Mouse (Mus musculus) MEL (cell line): ENCODE measurements at regions not wholly inside any gene's neighbourhood (a gene's known extent, or its start where the extent isn't known, plus 50 kb on each side); places are given as distances from the start of the nearest gene placed in this dataset.

ENCODE experiments used
- CTCF ChIP-seq, 3 experiments: IDR thresholded peaks in 2 of 3; conservative IDR thresholded peaks in 1 of 3; 2 replicates each; pipeline ENCODE4 v1.5.1; 2011 to 2012; ENCODE audit warnings: low read length in 3 of 3, low read depth in 2 of 3, mild to moderate bottlenecking in 2 of 3, improper control_type of control experiment in 1 of 3, inconsistent platforms in 1 of 3, mixed read lengths in 1 of 3, moderate library complexity in 1 of 3; ENCODE audit not compliant: control insufficient read depth in 1 of 3, insufficient read depth in 1 of 3, poor library complexity in 1 of 3, severe bottlenecking in 1 of 3
- E2F4 ChIP-seq: IDR thresholded peaks from 2 replicates; pipeline ENCODE4 v1.6.1; 2011; ENCODE audit warnings: low read depth, low read length, improper control_type of control experiment, borderline replicate concordance
- EP300 ChIP-seq, 2 experiments: IDR thresholded peaks; 2 replicates each; pipeline ENCODE4 v1.6.1; 2011; ENCODE audit warnings: improper control_type of control experiment in 2 of 2, low read length in 2 of 2, low read depth in 1 of 2, mild to moderate bottlenecking in 1 of 2
- GATA1 ChIP-seq: IDR thresholded peaks from 2 replicates; pipeline ENCODE4 v1.6.1; 2011; ENCODE audit warnings: low read depth, low read length, improper control_type of control experiment
- JUND ChIP-seq: IDR thresholded peaks from 2 replicates; pipeline ENCODE4 v1.6.1; 2011; ENCODE audit warnings: low read depth, mild to moderate bottlenecking, improper control_type of control experiment, low read length
- MAX ChIP-seq: IDR thresholded peaks from 2 replicates; pipeline ENCODE4 v1.6.1; 2011; ENCODE audit warnings: low read length, improper control_type of control experiment
- MAZ ChIP-seq: IDR thresholded peaks from 2 replicates; pipeline ENCODE4 v1.6.1; 2012; ENCODE audit warnings: low read depth, mild to moderate bottlenecking, inconsistent platforms, low read length, improper control_type of control experiment
- POLR2A ChIP-seq, 2 experiments: IDR thresholded peaks; 2 replicates each; pipeline ENCODE4 v1.6.1; 2011 to 2012; ENCODE audit warnings: low read length in 2 of 2, mild to moderate bottlenecking in 2 of 2, control low read depth in 1 of 2, improper control_type of control experiment in 1 of 2, low read depth in 1 of 2, moderate library complexity in 1 of 2; ENCODE audit not compliant: control insufficient read depth in 1 of 2, insufficient read depth in 1 of 2, poor library complexity in 1 of 2
- POLR2AphosphoS2 ChIP-seq: IDR thresholded peaks from 2 replicates; pipeline ENCODE4 v1.6.1; 2011; ENCODE audit warnings: low read length, improper control_type of control experiment
- RAD21 ChIP-seq: IDR thresholded peaks from 2 replicates; pipeline ENCODE4 v1.6.1; 2011; ENCODE audit warnings: mild to moderate bottlenecking, low read depth, low read length, improper control_type of control experiment
- TAL1 ChIP-seq: IDR thresholded peaks from 2 replicates; pipeline ENCODE4 v1.6.1; 2012; ENCODE audit warnings: mild to moderate bottlenecking, inconsistent platforms, low read length, moderate library complexity, mixed read lengths
- TBP ChIP-seq: IDR thresholded peaks from 2 replicates; pipeline ENCODE4 v1.8.0; 2011; ENCODE audit warnings: low read depth, low read length, improper control_type of control experiment
- TCF12 ChIP-seq: IDR thresholded peaks from 2 replicates; pipeline ENCODE4 v1.6.1; 2014; ENCODE audit warnings: low read depth, mild to moderate bottlenecking, inconsistent platforms, low read length, improper control_type of control experiment, moderate library complexity
- ZC3H11A ChIP-seq: IDR thresholded peaks from 2 replicates; pipeline ENCODE4 v1.6.1; 2012; ENCODE audit warnings: low read depth, mild to moderate bottlenecking, inconsistent platforms, low read length, improper control_type of control experiment

GRCm38 (mm10) chr9:23137682-23138210 lies 85.1 kb upstream of the Bmper start:
- TF ChIP-seq E2F4 (no peak), TCF12 (no peak), MAZ (no peak), CTCF (IDR thresholded peaks at IDR 0.05 in 2 of 3, conservative IDR thresholded peaks at IDR 0.05 in 1 of 3; ENCODE audit: control insufficient read depth in 1 of 3, insufficient read depth in 1 of 3, low read depth in 2 of 3, low read length in 3 of 3, poor library complexity in 1 of 3, severe bottlenecking in 1 of 3) (no peak), RAD21 (no peak), POLR2A (IDR thresholded peaks at IDR 0.05; ENCODE audit: control insufficient read depth in 1 of 2, insufficient read depth in 1 of 2, low read depth in 1 of 2, low read length in 2 of 2, poor library complexity in 1 of 2) (no peak), ZC3H11A (no peak), POLR2AphosphoS2 (no peak), EP300 (IDR thresholded peaks at IDR 0.05; ENCODE audit: low read depth in 1 of 2, low read length in 2 of 2) (no peak), TBP (no peak), JUND (no peak), GATA1 (no peak), TAL1 (no peak), MAX (no peak)
